Mouse (Mus musculus): ENCODE data around the gene Fblim1. TPM values are rescaled to one million over a fixed set of nuclear protein-coding genes. Genes with fewer than 3 reads are reported as not detected.

Gene Fblim1
- polyA plus RNA-seq (2015; fragmentation: Nextera tagmentation; extraction: Ambion mirVana) = 71.4 and 76.1 TPM in 2 replicates

GRCm38 (mm10) chr4:141605861-141606260, at the start of gene Fblim1:
Gene Fblim1, minus strand, starts transcription at chr4:141606096.
- H3K36me3 ChIP-seq (ENCODE audit: control insufficient read depth, insufficient read depth, low read length) = no peaks in the 10 kb centered on the region
- H3K4me2 ChIP-seq (ENCODE audit: low read depth, low read length) = no peak within 1 kb of the TSS
- peaks cover 35% of the 10 kb centered on the region for H3K4me1 ChIP-seq (replicated peaks; ENCODE audit: control insufficient read depth, insufficient read depth, low read length)
- peak; percentile 32; the same call in 1 of the 2 replicates for ATAC-seq (ENCODE audit: low read depth)
- no peaks in the 10 kb centered on the region for H3K9me3 ChIP-seq (ENCODE audit: control insufficient read depth, low read length)
- H3K27ac ChIP-seq (ENCODE audit: low read length) = peak within 1 kb of the TSS; percentile 72
- H3K27me3 ChIP-seq (ENCODE audit: control insufficient read depth, insufficient read depth, low read depth, low read length) = no peaks in the 10 kb centered on the region
- no peak within 1 kb of the TSS for H3K9ac ChIP-seq (ENCODE audit: low read length)
- H3K4me3 ChIP-seq (ENCODE audit: low read length) = no peak within 1 kb of the TSS
- 62% methylated on average over 11 of the region's 11 CpGs for WGBS

GRCm38 (mm10) chr4:141654509-141654908, 48.6 kb upstream of the Fblim1 start:
- Histone ChIP-seq H3K4me3 (ENCODE audit: low read length) (no peak overlapping the region), H3K36me3 (ENCODE audit: control insufficient read depth, insufficient read depth, low read length) (peaks cover 2% of the 10 kb centered on the region; the same call in 1 of the 2 replicates)
- ATAC-seq (ENCODE audit: low read depth) = no peak

GRCm38 (mm10) chr4:141653813-141654212, 47.9 kb upstream of the Fblim1 start:
- ATAC-seq (ENCODE audit: low read depth) = peak; percentile 47
- Histone ChIP-seq H3K4me1 (replicated peaks; ENCODE audit: control insufficient read depth, insufficient read depth, low read length) (peaks cover 16% of the 10 kb centered on the region), H3K9ac (ENCODE audit: low read length) (no peak overlapping the region), H3K27me3 (ENCODE audit: control insufficient read depth, insufficient read depth, low read depth, low read length) (no peaks in the 10 kb centered on the region), H3K36me3 (ENCODE audit: control insufficient read depth, insufficient read depth, low read length) (peaks cover 2% of the 10 kb centered on the region; the same call in 1 of the 2 replicates), H3K4me2 (ENCODE audit: low read depth, low read length) (no peak overlapping the region), H3K9me3 (ENCODE audit: control insufficient read depth, low read length) (no peaks in the 10 kb centered on the region), H3K27ac (ENCODE audit: low read length) (no peak overlapping the region), H3K4me3 (ENCODE audit: low read length) (no peak overlapping the region)
- 86% methylated on average over 13 of the region's 13 CpGs for WGBS

More at GRCm38 (mm10) chr4:141654509-141654908, 48.6 kb upstream of the Fblim1 start:
- H3K4me1 ChIP-seq (replicated peaks; ENCODE audit: control insufficient read depth, insufficient read depth, low read length) = peaks cover 10% of the 10 kb centered on the region
- H3K9me3 ChIP-seq (ENCODE audit: control insufficient read depth, low read length) = no peaks in the 10 kb centered on the region
- no peak overlapping the region for H3K4me2 ChIP-seq (ENCODE audit: low read depth, low read length)
- 87% methylated on average over 6 of the region's 6 CpGs for WGBS
- no peak overlapping the region for H3K9ac ChIP-seq (ENCODE audit: low read length)
- no peak overlapping the region for H3K27ac ChIP-seq (ENCODE audit: low read length)
- H3K27me3 ChIP-seq (ENCODE audit: control insufficient read depth, insufficient read depth, low read depth, low read length) = no peaks in the 10 kb centered on the region

- Histone ChIP-seq H3K9ac (ENCODE audit: low read length) (no peak overlapping the region), H3K27me3 (ENCODE audit: control insufficient read depth, insufficient read depth, low read depth, low read length) (no peaks in the 10 kb centered on the region), H3K27ac (ENCODE audit: low read length) (no peak overlapping the region), H3K4me2 (ENCODE audit: low read depth, low read length) (no peak overlapping the region), H3K4me1 (replicated peaks; ENCODE audit: control insufficient read depth, insufficient read depth, low read length) (peaks cover 17% of the 10 kb centered on the region), H3K9me3 (ENCODE audit: control insufficient read depth, low read length) (no peaks in the 10 kb centered on the region), H3K4me3 (ENCODE audit: low read length) (no peak overlapping the region), H3K36me3 (ENCODE audit: control insufficient read depth, insufficient read depth, low read length) (peaks cover 2% of the 10 kb centered on the region; the same call in 1 of the 2 replicates)
- ATAC-seq (ENCODE audit: low read depth) = no peak
- WGBS = 77% methylated on average over 8 of the region's 8 CpGs
Measured at GRCm38 (mm10) chr4:141653044-141653443, 47.1 kb upstream of the Fblim1 start.

GRCm38 (mm10) chr4:141651944-141652343, 46.0 kb upstream of the Fblim1 start:
- H3K4me3 ChIP-seq (ENCODE audit: low read length) = no peak overlapping the region
- 78% methylated on average over 10 of the region's 10 CpGs for WGBS
- no peak overlapping the region for H3K9ac ChIP-seq (ENCODE audit: low read length)
- no peak for ATAC-seq (ENCODE audit: low read depth)
- H3K27me3 ChIP-seq (ENCODE audit: control insufficient read depth, insufficient read depth, low read depth, low read length) = no peaks in the 10 kb centered on the region
- no peak overlapping the region for H3K4me2 ChIP-seq (ENCODE audit: low read depth, low read length)
- H3K36me3 ChIP-seq (ENCODE audit: control insufficient read depth, insufficient read depth, low read length) = no peaks in the 10 kb centered on the region; the same call in 1 of the 2 replicates
- no peak overlapping the region for H3K27ac ChIP-seq (ENCODE audit: low read length)
- H3K4me1 ChIP-seq (replicated peaks; ENCODE audit: control insufficient read depth, insufficient read depth, low read length) = peaks cover 17% of the 10 kb centered on the region
- H3K9me3 ChIP-seq (ENCODE audit: control insufficient read depth, low read length) = no peaks in the 10 kb centered on the region

GRCm38 (mm10) chr4:141651286-141651685, 45.4 kb upstream of the Fblim1 start:
- H3K36me3 ChIP-seq (ENCODE audit: control insufficient read depth, insufficient read depth, low read length) = no peaks in the 10 kb centered on the region; the same call in 1 of the 2 replicates
- no peak overlapping the region for H3K27ac ChIP-seq (ENCODE audit: low read length)
- peaks cover 16% of the 10 kb centered on the region for H3K4me1 ChIP-seq (replicated peaks; ENCODE audit: control insufficient read depth, insufficient read depth, low read length)
- H3K27me3 ChIP-seq (ENCODE audit: control insufficient read depth, insufficient read depth, low read depth, low read length) = no peaks in the 10 kb centered on the region
- ATAC-seq (ENCODE audit: low read depth) = no peak
- 88% methylated on average over 6 of the region's 6 CpGs for WGBS
- no peak overlapping the region for H3K4me2 ChIP-seq (ENCODE audit: low read depth, low read length)
- H3K9ac ChIP-seq (ENCODE audit: low read length) = no peak overlapping the region
- no peaks in the 10 kb centered on the region for H3K9me3 ChIP-seq (ENCODE audit: control insufficient read depth, low read length)
- H3K4me3 ChIP-seq (ENCODE audit: low read length) = no peak overlapping the region

- 55% methylated on average over 6 of the region's 6 CpGs for WGBS
- no peak overlapping the region for H3K4me3 ChIP-seq (ENCODE audit: low read length)
- H3K27me3 ChIP-seq (ENCODE audit: control insufficient read depth, insufficient read depth, low read depth, low read length) = no peaks in the 10 kb centered on the region
- H3K4me1 ChIP-seq (replicated peaks; ENCODE audit: control insufficient read depth, insufficient read depth, low read length) = peaks cover 14% of the 10 kb centered on the region; the same call in 1 of the 2 replicates
- no peaks in the 10 kb centered on the region for H3K9me3 ChIP-seq (ENCODE audit: control insufficient read depth, low read length)
- no peak for ATAC-seq (ENCODE audit: low read depth)
- no peaks in the 10 kb centered on the region; the same call in 1 of the 2 replicates for H3K36me3 ChIP-seq (ENCODE audit: control insufficient read depth, insufficient read depth, low read length)
- 0 out of 2 replicates have a peak overlapping the region, but pooled peaks have one; percentile 37 for H3K9ac ChIP-seq (ENCODE audit: low read length)
- no peak overlapping the region; the same call in 1 of the 2 replicates for H3K27ac ChIP-seq (ENCODE audit: low read length)
- no peak overlapping the region for H3K4me2 ChIP-seq (ENCODE audit: low read depth, low read length)
Measured at GRCm38 (mm10) chr4:141649244-141649643, 43.3 kb upstream of the Fblim1 start.

- Histone ChIP-seq H3K9me3 (ENCODE audit: control insufficient read depth, low read length) (no peaks in the 10 kb centered on the region), H3K9ac (ENCODE audit: low read length) (no peak overlapping the region), H3K4me2 (ENCODE audit: low read depth, low read length) (no peak overlapping the region), H3K36me3 (ENCODE audit: control insufficient read depth, insufficient read depth, low read length) (no peaks in the 10 kb centered on the region; the same call in 1 of the 2 replicates), H3K27ac (ENCODE audit: low read length) (no peak overlapping the region), H3K4me3 (ENCODE audit: low read length) (no peak overlapping the region), H3K27me3 (ENCODE audit: control insufficient read depth, insufficient read depth, low read depth, low read length) (no peaks in the 10 kb centered on the region), H3K4me1 (replicated peaks; ENCODE audit: control insufficient read depth, insufficient read depth, low read length) (peaks cover 20% of the 10 kb centered on the region; the same call in 1 of the 2 replicates)
- no peak for ATAC-seq (ENCODE audit: low read depth)
- WGBS = 92% methylated on average over 5 of the region's 5 CpGs
Measured at GRCm38 (mm10) chr4:141648262-141648661, 42.4 kb upstream of the Fblim1 start.

GRCm38 (mm10) chr4:141647187-141647586, 41.3 kb upstream of the Fblim1 start:
- WGBS = 87% methylated on average over 3 of the region's 3 CpGs
- Histone ChIP-seq H3K27ac (ENCODE audit: low read length) (no peak overlapping the region), H3K4me2 (ENCODE audit: low read depth, low read length) (no peak overlapping the region), H3K27me3 (ENCODE audit: control insufficient read depth, insufficient read depth, low read depth, low read length) (no peaks in the 10 kb centered on the region), H3K4me3 (ENCODE audit: low read length) (no peak overlapping the region), H3K9ac (ENCODE audit: low read length) (no peak overlapping the region), H3K36me3 (ENCODE audit: control insufficient read depth, insufficient read depth, low read length) (no peaks in the 10 kb centered on the region; the same call in 1 of the 2 replicates), H3K9me3 (ENCODE audit: control insufficient read depth, low read length) (no peaks in the 10 kb centered on the region), H3K4me1 (replicated peaks; ENCODE audit: control insufficient read depth, insufficient read depth, low read length) (peaks cover 28% of the 10 kb centered on the region; the same call in 1 of the 2 replicates)
- ATAC-seq (ENCODE audit: low read depth) = no peak

Measured in lung, embryonic 16.5 days (tissue).